ENCODE assay signal across 9 mouse cellular contexts in genomic region chr12:91679320-91680064, GRCm38 (mm10).
A peak's percentile ranks its signal among the peaks of the same experiment; 100 is the strongest.
DNase-seq lines count a peak whose midpoint lies in the region; ATAC-seq lines count a peak whose summit lies in the region.
"Had no signal": no experiment of that assay in that cellular context is flagged by ENCODE, and none has a peak within 500 bp of the region (broad histone marks: within the 10 kb centered on the region; RNA-seq: fewer than 3 reads in every experiment).

No protein-coding gene starts in this region.

- 32% methylated on average over 14 of the region's 14 CpGs for WGBS in hindbrain, embryonic 13.5 days
- 16% methylated on average over 14 of the region's 14 CpGs for WGBS in midbrain, embryonic 13.5 days

- no peak; the same call in 1 of the 2 replicates for ATAC-seq in hindbrain, embryonic 13.5 days (ENCODE audit: low FRiP score)
- ATAC-seq in midbrain, embryonic 13.5 days: peak; percentile 80
- no peak for ATAC-seq in granulocyte monocyte progenitor cell, adult 5-6 weeks (replicated peaks; ENCODE audit: poor library complexity, severe bottlenecking)

- no peaks in the 10 kb centered on the region for H3K36me3 ChIP-seq in hindbrain, embryonic 13.5 days
- H3K36me3 ChIP-seq in midbrain, embryonic 13.5 days: no peaks in the 10 kb centered on the region

- no peak overlapping the region for H3K9ac ChIP-seq in hindbrain, embryonic 13.5 days
- H3K9ac ChIP-seq in midbrain, embryonic 13.5 days (replicated peaks): no peak overlapping the region

- H3K4me2 ChIP-seq in hindbrain, embryonic 13.5 days: peak overlapping the region; percentile 32
- H3K4me2 ChIP-seq in midbrain, embryonic 13.5 days (replicated peaks): peak overlapping the region; percentile 32

- no peak overlapping the region for H3K4me3 ChIP-seq in hindbrain, embryonic 13.5 days
- no peak overlapping the region for H3K4me3 ChIP-seq in midbrain, embryonic 13.5 days (replicated peaks)
- H3K4me3 ChIP-seq: left cerebral cortex, adult 2 months had no signal

- peaks cover 41% of the 10 kb centered on the region for H3K4me1 ChIP-seq in hindbrain, embryonic 13.5 days (replicated peaks)
- H3K4me1 ChIP-seq in midbrain, embryonic 13.5 days (replicated peaks): peaks cover 39% of the 10 kb centered on the region

- no peaks in the 10 kb centered on the region for H3K9me3 ChIP-seq in hindbrain, embryonic 13.5 days
- no peaks in the 10 kb centered on the region for H3K9me3 ChIP-seq in midbrain, embryonic 13.5 days

- no peaks in the 10 kb centered on the region for H3K27me3 ChIP-seq in hindbrain, embryonic 13.5 days
- H3K27me3 ChIP-seq in midbrain, embryonic 13.5 days: 0 out of 2 replicates have a peak, but pooled peaks cover 4% of the 10 kb centered on the region

- peak overlapping the region; percentile 73 for H3K27ac ChIP-seq in hindbrain, embryonic 13.5 days
- peak overlapping the region; percentile 64 for H3K27ac ChIP-seq in midbrain, embryonic 13.5 days
- H3K27ac ChIP-seq: left cerebral cortex, adult 2 months had no signal

- peak; percentile 52 for DNase-seq in brain, adult 2 months (ENCODE audit: low read depth, low spot score)
- DNase-seq in embryo, embryonic 10.5 days (ENCODE audit: low spot score): peak; percentile 79
- no peak for DNase-seq in thymus, postnatal 25 days
- no peak for DNase-seq in cerebellum, adult 18-20 months
- DNase-seq: cerebellum, adult 9-10 months had no signal

Comparison
In these comparisons a context has a peak if more than half of its experiments do, and no peak if none do; other contexts are left out.
1. DNase-seq: peak in brain, adult 2 months (single experiment) and embryo, embryonic 10.5 days (single experiment); none in thymus, postnatal 25 days (single experiment) and cerebellum, adult 18-20 months (0 of 2).